Mouse (Mus musculus): ENCODE data around the gene Gm11565. TPM values are rescaled to one million over a fixed set of nuclear protein-coding genes. Genes with fewer than 3 reads are reported as not detected.
"Not testable (repeated sequence)": the region's sequence is repeated elsewhere in the genome, so short reads cannot be mapped to it uniquely, and the experiment has no call there.

The Gm11565 gene
- not detected in 2 replicates for polyA plus RNA-seq (2014; fragmentation: Nextera tagmentation; extraction: Ambion mirVana)

GRCm38 (mm10) chr11:99914451-99914850, at the start of gene Gm11565:
TSS of gene Gm11565 (plus strand) at chr11:99914751.
- Histone ChIP-seq H3K27me3 (ENCODE audit: control insufficient read depth, insufficient read depth, low read length) (no peaks in the 10 kb centered on the region), H3K4me2 (ENCODE audit: low read depth) (no peak within 1 kb of the TSS), H3K9ac (ENCODE audit: low read length) (no peak within 1 kb of the TSS), H3K9me3 (ENCODE audit: control insufficient read depth, low read length) (no peaks in the 10 kb centered on the region), H3K27ac (ENCODE audit: low read depth, low read length) (no peak within 1 kb of the TSS), H3K4me1 (ENCODE audit: control insufficient read depth, insufficient read depth, low read length) (no peaks in the 10 kb centered on the region), H3K36me3 (ENCODE audit: control insufficient read depth, insufficient read depth, low read length) (no peaks in the 10 kb centered on the region), H3K4me3 (ENCODE audit: low read depth, low read length) (no peak within 1 kb of the TSS)
- 95% methylated on average over 3 of the region's 3 CpGs for WGBS
- DNase-seq (ENCODE audit: low spot score): no peak
- no peak for ATAC-seq (ENCODE audit: insufficient read depth, low FRiP score, low TSS enrichment)

- H3K36me3 ChIP-seq (ENCODE audit: control insufficient read depth, insufficient read depth, low read length); H3K27me3 ChIP-seq (ENCODE audit: control insufficient read depth, insufficient read depth, low read length); H3K4me3 ChIP-seq (ENCODE audit: low read depth, low read length); ATAC-seq (ENCODE audit: insufficient read depth, low FRiP score, low TSS enrichment); H3K4me2 ChIP-seq (ENCODE audit: low read depth); H3K4me1 ChIP-seq (ENCODE audit: control insufficient read depth, insufficient read depth, low read length); H3K9me3 ChIP-seq (ENCODE audit: control insufficient read depth, low read length); H3K27ac ChIP-seq (ENCODE audit: low read depth, low read length); H3K9ac ChIP-seq (ENCODE audit: low read length); DNase-seq (ENCODE audit: low spot score): not testable (repeated sequence)
- 78% methylated on average over 1 of the region's 1 CpGs for WGBS
Observed at GRCm38 (mm10) chr11:99873089-99873488, 41.5 kb upstream of the Gm11565 start, which contains the start of gene Krtap9-1. TSS of gene Krtap9-1 (plus strand) at chr11:99873389.

- not testable (repeated sequence) for H3K9ac ChIP-seq (ENCODE audit: low read length); H3K27ac ChIP-seq (ENCODE audit: low read depth, low read length); H3K4me3 ChIP-seq (ENCODE audit: low read depth, low read length); H3K4me1 ChIP-seq (ENCODE audit: control insufficient read depth, insufficient read depth, low read length); H3K4me2 ChIP-seq (ENCODE audit: low read depth); ATAC-seq (ENCODE audit: insufficient read depth, low FRiP score, low TSS enrichment); DNase-seq (ENCODE audit: low spot score); H3K9me3 ChIP-seq (ENCODE audit: control insufficient read depth, low read length); H3K36me3 ChIP-seq (ENCODE audit: control insufficient read depth, insufficient read depth, low read length); H3K27me3 ChIP-seq (ENCODE audit: control insufficient read depth, insufficient read depth, low read length)
- WGBS: 59% methylated on average over 1 of the region's 1 CpGs
Observed at GRCm38 (mm10) chr11:99878887-99879286, 35.7 kb upstream of the Gm11565 start, which contains the start of gene Gm11567. TSS of gene Gm11567 (plus strand) at chr11:99879187.

- Histone ChIP-seq H3K9ac (ENCODE audit: low read length) (no peak within 1 kb of the TSS), H3K4me1 (ENCODE audit: control insufficient read depth, insufficient read depth, low read length) (no peaks in the 10 kb centered on the region), H3K36me3 (ENCODE audit: control insufficient read depth, insufficient read depth, low read length) (no peaks in the 10 kb centered on the region), H3K4me2 (ENCODE audit: low read depth) (no peak within 1 kb of the TSS), H3K27me3 (ENCODE audit: control insufficient read depth, insufficient read depth, low read length) (no peaks in the 10 kb centered on the region), H3K27ac (ENCODE audit: low read depth, low read length) (no peak within 1 kb of the TSS), H3K9me3 (ENCODE audit: control insufficient read depth, low read length) (no peaks in the 10 kb centered on the region), H3K4me3 (ENCODE audit: low read depth, low read length) (no peak within 1 kb of the TSS)
- DNase-seq (ENCODE audit: low spot score): no peak
- no peak for ATAC-seq (ENCODE audit: insufficient read depth, low FRiP score, low TSS enrichment)
- 90% methylated on average over 2 of the region's 2 CpGs for WGBS
Observed at GRCm38 (mm10) chr11:99907620-99908019, 6.9 kb upstream of the Gm11565 start, which contains the start of gene Krtap31-1. TSS of gene Krtap31-1 (plus strand) at chr11:99907920.

GRCm38 (mm10) chr11:99935991-99936390, 21.4 kb downstream of the Gm11565 start, which contains the start of gene Krtap31-2:
TSS of gene Krtap31-2 (plus strand) at chr11:99936291.
- Histone ChIP-seq H3K27me3 (ENCODE audit: control insufficient read depth, insufficient read depth, low read length) (no peaks in the 10 kb centered on the region), H3K9ac (ENCODE audit: low read length) (no peak within 1 kb of the TSS), H3K36me3 (ENCODE audit: control insufficient read depth, insufficient read depth, low read length) (no peaks in the 10 kb centered on the region), H3K4me2 (ENCODE audit: low read depth) (no peak within 1 kb of the TSS), H3K27ac (ENCODE audit: low read depth, low read length) (no peak within 1 kb of the TSS), H3K4me1 (ENCODE audit: control insufficient read depth, insufficient read depth, low read length) (no peaks in the 10 kb centered on the region), H3K9me3 (ENCODE audit: control insufficient read depth, low read length) (no peaks in the 10 kb centered on the region), H3K4me3 (ENCODE audit: low read depth, low read length) (no peak within 1 kb of the TSS)
- WGBS: 90% methylated on average over 1 of the region's 1 CpGs
- no peak for ATAC-seq (ENCODE audit: insufficient read depth, low FRiP score, low TSS enrichment)
- DNase-seq (ENCODE audit: low spot score): no peak

- no peak for ATAC-seq (ENCODE audit: insufficient read depth, low FRiP score, low TSS enrichment)
- no peaks in the 10 kb centered on the region for H3K27me3 ChIP-seq (ENCODE audit: control insufficient read depth, insufficient read depth, low read length)
- no peak overlapping the region for H3K27ac ChIP-seq (ENCODE audit: low read depth, low read length)
- DNase-seq (ENCODE audit: low spot score): no peak
- no peak overlapping the region for H3K4me3 ChIP-seq (ENCODE audit: low read depth, low read length)
- no peak overlapping the region for H3K4me2 ChIP-seq (ENCODE audit: low read depth)
- no peaks in the 10 kb centered on the region for H3K36me3 ChIP-seq (ENCODE audit: control insufficient read depth, insufficient read depth, low read length)
- H3K9me3 ChIP-seq (ENCODE audit: control insufficient read depth, low read length): no peaks in the 10 kb centered on the region
- H3K4me1 ChIP-seq (ENCODE audit: control insufficient read depth, insufficient read depth, low read length): no peaks in the 10 kb centered on the region
- no peak overlapping the region for H3K9ac ChIP-seq (ENCODE audit: low read length)
- 86% methylated on average over 9 of the region's 9 CpGs for WGBS
Observed at GRCm38 (mm10) chr11:99937751-99938264, 23.3 kb downstream of the Gm11565 start.

GRCm38 (mm10) chr11:99948175-99948574, 33.6 kb downstream of the Gm11565 start, which contains the start of gene Krtap9-5:
TSS of gene Krtap9-5 (plus strand) at chr11:99948475.
- Histone ChIP-seq H3K9ac (ENCODE audit: low read length) (no peak within 1 kb of the TSS), H3K36me3 (ENCODE audit: control insufficient read depth, insufficient read depth, low read length) (no peaks in the 10 kb centered on the region), H3K4me2 (ENCODE audit: low read depth) (no peak within 1 kb of the TSS), H3K4me1 (ENCODE audit: control insufficient read depth, insufficient read depth, low read length) (no peaks in the 10 kb centered on the region), H3K27me3 (ENCODE audit: control insufficient read depth, insufficient read depth, low read length) (no peaks in the 10 kb centered on the region), H3K9me3 (ENCODE audit: control insufficient read depth, low read length) (no peaks in the 10 kb centered on the region), H3K27ac (ENCODE audit: low read depth, low read length) (no peak within 1 kb of the TSS), H3K4me3 (ENCODE audit: low read depth, low read length) (no peak within 1 kb of the TSS)
- DNase-seq (ENCODE audit: low spot score): no peak
- no peak for ATAC-seq (ENCODE audit: insufficient read depth, low FRiP score, low TSS enrichment)
- 83% methylated on average over 2 of the region's 2 CpGs for WGBS

GRCm38 (mm10) chr11:99964213-99964612, 49.7 kb downstream of the Gm11565 start:
- Histone ChIP-seq H3K27ac (ENCODE audit: low read depth, low read length) (no peak overlapping the region), H3K36me3 (ENCODE audit: control insufficient read depth, insufficient read depth, low read length) (no peaks in the 10 kb centered on the region), H3K9ac (ENCODE audit: low read length) (no peak overlapping the region), H3K4me3 (ENCODE audit: low read depth, low read length) (no peak overlapping the region), H3K4me1 (ENCODE audit: control insufficient read depth, insufficient read depth, low read length) (no peaks in the 10 kb centered on the region), H3K9me3 (ENCODE audit: control insufficient read depth, low read length) (no peaks in the 10 kb centered on the region), H3K27me3 (ENCODE audit: control insufficient read depth, insufficient read depth, low read length) (no peaks in the 10 kb centered on the region), H3K4me2 (ENCODE audit: low read depth) (no peak overlapping the region)
- WGBS: 45% methylated on average over 6 of the region's 6 CpGs
- ATAC-seq (ENCODE audit: insufficient read depth, low FRiP score, low TSS enrichment): no peak
- no peak for DNase-seq (ENCODE audit: low spot score)

All from neural tube, embryonic 11.5 days (tissue).